In the genomic region with DNA sequence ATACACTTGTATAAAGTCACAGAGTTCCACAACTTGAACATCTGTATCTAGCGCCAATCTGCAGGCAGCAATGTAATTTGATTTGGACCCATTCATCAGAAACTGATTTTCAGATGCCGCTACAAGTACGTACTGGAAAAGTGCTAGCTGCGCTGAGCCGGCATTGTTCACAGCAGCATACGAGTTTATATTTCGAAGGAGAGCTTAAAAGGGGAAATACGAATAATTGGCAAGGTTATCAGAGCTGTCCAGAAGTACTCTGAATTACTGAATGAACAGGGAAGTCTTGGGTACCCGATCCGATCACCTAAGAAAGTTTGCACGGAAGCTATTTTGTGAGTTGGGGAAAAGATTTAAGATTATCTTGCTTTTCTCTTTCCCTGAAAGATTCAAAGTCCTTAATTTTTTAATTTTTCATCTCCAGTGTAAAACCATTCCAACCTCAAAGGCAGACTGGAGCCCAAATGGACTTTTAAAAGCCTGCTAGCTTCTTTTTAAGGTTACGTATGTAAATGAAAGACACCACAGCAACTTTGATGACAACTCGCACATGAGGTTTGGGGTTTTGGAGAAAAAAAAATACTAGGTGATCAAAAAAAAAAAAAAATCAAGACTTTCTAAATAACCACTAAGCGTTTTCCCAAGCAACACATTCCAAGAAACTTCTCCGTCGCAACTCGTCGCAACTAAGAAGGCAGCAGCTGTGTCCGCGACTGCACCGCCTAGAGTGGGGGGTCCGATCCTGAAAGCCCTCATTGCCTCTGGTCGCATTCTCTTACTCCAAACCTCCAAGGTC, we compare ENCODE assay signal across 8 mouse cellular contexts. TPM values are rescaled to one million over a fixed set of nuclear protein-coding genes. Genes with fewer than 3 reads are reported as not detected.
DNase-seq lines count a peak whose midpoint lies in the region; ATAC-seq and TF ChIP-seq lines count a peak whose summit lies in the region.

No protein-coding gene starts in this region.

- peaks cover 45% of the 10 kb centered on the region for H3K4me1 ChIP-seq in hindbrain, embryonic 13.5 days (replicated peaks)
- H3K4me1 ChIP-seq in midbrain, embryonic 15.5 days: peaks cover 43% of the 10 kb centered on the region

- no peaks in the 10 kb centered on the region for H3K36me3 ChIP-seq in hindbrain, embryonic 13.5 days
- no peaks in the 10 kb centered on the region for H3K36me3 ChIP-seq in midbrain, embryonic 15.5 days (replicated peaks)

- no peak; the same call in 1 of the 2 replicates for ATAC-seq in hindbrain, embryonic 13.5 days (ENCODE audit: low FRiP score)
- no peak; the same call in 1 of the 2 replicates for ATAC-seq in midbrain, embryonic 15.5 days (replicated peaks)
- no peak for ATAC-seq in frontal cortex, adult (ENCODE audit: low TSS enrichment)

- peak overlapping the region; percentile 90 for H3K4me3 ChIP-seq in layer of hippocampus, adult 2 months
- peak overlapping the region; percentile 95 for H3K4me3 ChIP-seq in hindbrain, embryonic 13.5 days
- H3K4me3 ChIP-seq in midbrain, embryonic 15.5 days: peak overlapping the region; percentile 99

- peak overlapping the region; percentile 89 for H3K9ac ChIP-seq in hindbrain, embryonic 13.5 days
- H3K9ac ChIP-seq in midbrain, embryonic 15.5 days: peak overlapping the region; percentile 91

- 7% methylated on average over 23 of the region's 23 CpGs for WGBS in hindbrain, embryonic 13.5 days
- WGBS in midbrain, embryonic 15.5 days: 5% methylated on average over 23 of the region's 23 CpGs

- no peak for DNase-seq in layer of hippocampus, adult 2 months (ENCODE audit: low spot score in 2 of 2)
- DNase-seq in layer of hippocampus, adult 9-10 months (ENCODE audit: low spot score): no peak
- DNase-seq in brain, adult 2 months (ENCODE audit: low read depth, low spot score): peak; percentile 30
- DNase-seq in right cerebral cortex, postnatal 25 days: no peak
- no peak for DNase-seq in spleen, postnatal 14 days (ENCODE audit: low spot score in 2 of 2)

- no peak for TF ChIP-seq CTCF in layer of hippocampus, adult 2 months (conservative IDR thresholded peaks at IDR 0.05)

- no peaks in the 10 kb centered on the region for H3K9me3 ChIP-seq in hindbrain, embryonic 13.5 days
- H3K9me3 ChIP-seq in midbrain, embryonic 15.5 days: no peaks in the 10 kb centered on the region

- peak overlapping the region; percentile 87 for H3K4me2 ChIP-seq in hindbrain, embryonic 13.5 days
- H3K4me2 ChIP-seq in midbrain, embryonic 15.5 days: peak overlapping the region; percentile 74

- H3K27ac ChIP-seq in layer of hippocampus, adult 2 months: peak overlapping the region; percentile 84
- peak overlapping the region; percentile 99 for H3K27ac ChIP-seq in hindbrain, embryonic 13.5 days
- H3K27ac ChIP-seq in midbrain, embryonic 15.5 days: peak overlapping the region; percentile 98; the same call in 1 of the 2 replicates

- H3K27me3 ChIP-seq in hindbrain, embryonic 13.5 days: 0 out of 2 replicates have a peak, but pooled peaks cover 5% of the 10 kb centered on the region
- H3K27me3 ChIP-seq in midbrain, embryonic 15.5 days (replicated peaks): 0 out of 2 replicates have a peak, but pooled peaks cover 3% of the 10 kb centered on the region

RNA-seq across cellular contexts. Expression of a gene that starts 1.4 kb away (rescaled TPM):
- 10 to 100 TPM; 87.2 to 91.1 TPM for total RNA-seq in layer of hippocampus, adult 2 months (2021)
- polyA plus RNA-seq in hindbrain, embryonic 13.5 days (2015; fragmentation: Nextera tagmentation; extraction: Ambion mirVana): 41.2 and 41.6 TPM in 2 replicates
- polyA plus RNA-seq in midbrain, embryonic 15.5 days (2015; fragmentation: Nextera tagmentation; extraction: Ambion mirVana): 40.9 and 41.4 TPM in 2 replicates
